Mouse (Mus musculus) small intestine, adult 2 months (tissue): ENCODE measurements around the gene Mrpl18. TPM values are rescaled to one million over a fixed set of nuclear protein-coding genes. Genes with fewer than 3 reads are reported as not detected.
"Not testable (repeated sequence)": the region's sequence is repeated elsewhere in the genome, so short reads cannot be mapped to it uniquely, and the experiment has no call there.

ENCODE experiments used
- H3K27ac ChIP-seq: fragments of 200-500 bp; 2 replicates; pipeline ENCODE4 v1.5.1; 2012; ENCODE audit warnings: low read depth, low read length, control low read depth, inconsistent platforms; ENCODE audit not compliant: insufficient read depth
- H3K27me3 ChIP-seq: fragments of 200-500 bp; 2 replicates; pipeline ENCODE4 v1.6.1; 2012; ENCODE audit warnings: mild to moderate bottlenecking, moderate library complexity, low read length, inconsistent platforms; ENCODE audit not compliant: control insufficient read depth, insufficient read depth
- H3K36me3 ChIP-seq: fragments of 200-500 bp; 2 replicates; pipeline ENCODE4 v1.6.1; 2012; ENCODE audit warnings: mild to moderate bottlenecking, low read length, control low read depth, inconsistent platforms; ENCODE audit not compliant: control insufficient read depth, insufficient read depth
- H3K4me1 ChIP-seq: fragments of 200-500 bp; 2 replicates; pipeline ENCODE4 v1.6.1; 2012; ENCODE audit warnings: low read length, inconsistent platforms, mixed read lengths; ENCODE audit not compliant: control insufficient read depth, insufficient read depth, insufficient read length
- H3K4me3 ChIP-seq: fragments of 200-500 bp; 2 replicates; pipeline ENCODE4 v1.5.1; 2012; ENCODE audit warnings: low read depth, mild to moderate bottlenecking, control low read depth, inconsistent platforms, low read length, moderate library complexity
- CTCF ChIP-seq: fragments of 200-500 bp; IDR thresholded peaks from 2 replicates; pipeline ENCODE4 v1.5.1; 2012; ENCODE audit warnings: low read depth, mild to moderate bottlenecking, control low read depth, inconsistent platforms, low read length, moderate library complexity, mixed read lengths; ENCODE audit not compliant: insufficient replicate concordance, insufficient read length; ENCODE audit errors: extremely low read depth
- POLR2A ChIP-seq: fragments of 200-500 bp; IDR thresholded peaks from 2 replicates; pipeline ENCODE4 v1.6.1; 2012; ENCODE audit warnings: low read depth, mild to moderate bottlenecking, control low read depth, inconsistent platforms, low read length, moderate library complexity
- WGBS: fragments of 180-500 bp; shearing (Covaris S2); methylation state at CpG from one replicate; pipeline ENCODE4 v1.1.7; 2018; 5-methylcytosine and 5-hydroxymethylcytosine counted together
- polyA plus RNA-seq: library from polyadenylated mRNA; depleted of rRNA; stranded (reverse); fragments of >200 nt; gene quantifications from 2 replicates; pipeline ENCODE4 v1.2.3, GENCODE M21; 2012

The Mrpl18 gene
- polyA plus RNA-seq, 1 experiment: 19.4 TPM

- H3K36me3 ChIP-seq: peaks cover 17% of the 10 kb centered on the region
- peaks cover 4% of the 10 kb centered on the region; the same call in 1 of the 2 replicates for H3K4me1 ChIP-seq
- WGBS: 86% methylated on average over 8 of the region's 8 CpGs
- no peak overlapping the region for H3K27ac ChIP-seq
- no peak overlapping the region for H3K4me3 ChIP-seq
- TF ChIP-seq POLR2A: no peak
- no peaks in the 10 kb centered on the region for H3K27me3 ChIP-seq
Observed at GRCm38 (mm10) chr17:12941543-12942260, 25.6 kb upstream of the Mrpl18 start.

- no peaks in the 10 kb centered on the region for H3K27me3 ChIP-seq
- 3% methylated on average over 27 of the region's 27 CpGs for WGBS
- H3K4me1 ChIP-seq: peaks cover 4% of the 10 kb centered on the region; the same call in 1 of the 2 replicates
- TF ChIP-seq CTCF (no peak), POLR2A (no peak)
- H3K4me3 ChIP-seq: peak within 1 kb of the TSS; percentile 62
- H3K27ac ChIP-seq: no peak within 1 kb of the TSS
- H3K36me3 ChIP-seq: peaks cover 9% of the 10 kb centered on the region
Observed at GRCm38 (mm10) chr17:12940151-12940805, 24.1 kb upstream of the Mrpl18 start, which contains the start of gene Acat3. Acat3 (minus strand) TSS chr17:12940600.

- H3K27ac ChIP-seq, H3K27me3 ChIP-seq, H3K36me3 ChIP-seq, H3K4me1 ChIP-seq: not testable (repeated sequence)
- H3K4me3 ChIP-seq: peak overlapping the region; percentile 62
- WGBS: 37% methylated on average over 4 of the region's 12 CpGs
Observed at GRCm38 (mm10) chr17:12939377-12940148, 23.4 kb upstream of the Mrpl18 start.

- H3K36me3 ChIP-seq: peaks cover 1% of the 10 kb centered on the region
- no peak overlapping the region for H3K4me3 ChIP-seq
- no peak overlapping the region for H3K27ac ChIP-seq
- H3K27me3 ChIP-seq: no peaks in the 10 kb centered on the region
- TF ChIP-seq CTCF: no peak
- TF ChIP-seq POLR2A: no peak
- 69% methylated on average over 2 of the region's 2 CpGs for WGBS
- peaks cover 4% of the 10 kb centered on the region; the same call in 1 of the 2 replicates for H3K4me1 ChIP-seq
Observed at GRCm38 (mm10) chr17:12938077-12938476, 21.9 kb upstream of the Mrpl18 start.

GRCm38 (mm10) chr17:12937412-12937970, 21.3 kb upstream of the Mrpl18 start:
- Histone ChIP-seq H3K36me3 (no peaks in the 10 kb centered on the region), H3K27ac (no peak overlapping the region), H3K27me3 (no peaks in the 10 kb centered on the region), H3K4me3 (no peak overlapping the region), H3K4me1 (peaks cover 4% of the 10 kb centered on the region; the same call in 1 of the 2 replicates)
- 76% methylated on average over 2 of the region's 2 CpGs for WGBS
- TF ChIP-seq POLR2A (no peak), CTCF (no peak)

GRCm38 (mm10) chr17:12935719-12936118, 19.6 kb upstream of the Mrpl18 start:
- WGBS: 26% methylated on average over 4 of the region's 4 CpGs
- Histone ChIP-seq H3K4me3 (no peak overlapping the region), H3K27ac (no peak overlapping the region), H3K27me3 (no peaks in the 10 kb centered on the region), H3K4me1 (peaks cover 4% of the 10 kb centered on the region; the same call in 1 of the 2 replicates), H3K36me3 (no peaks in the 10 kb centered on the region)
- TF ChIP-seq POLR2A (no peak), CTCF (no peak)

GRCm38 (mm10) chr17:12931576-12931975, 15.4 kb upstream of the Mrpl18 start:
- not testable (repeated sequence) for H3K27me3 ChIP-seq, H3K27ac ChIP-seq, H3K4me3 ChIP-seq, H3K4me1 ChIP-seq, H3K36me3 ChIP-seq
- WGBS: 91% methylated on average over 5 of the region's 5 CpGs
